Mouse (Mus musculus): Measurements from ENCODE around the gene Xpo5.
A peak's percentile ranks its signal among the peaks of the same experiment; 100 is the strongest.

The Xpo5 gene

GRCm38 (mm10) chr17:46203078-46203477 is 496 bp downstream of the Xpo5 start:
- DNase-seq, result no peak

DNA sequence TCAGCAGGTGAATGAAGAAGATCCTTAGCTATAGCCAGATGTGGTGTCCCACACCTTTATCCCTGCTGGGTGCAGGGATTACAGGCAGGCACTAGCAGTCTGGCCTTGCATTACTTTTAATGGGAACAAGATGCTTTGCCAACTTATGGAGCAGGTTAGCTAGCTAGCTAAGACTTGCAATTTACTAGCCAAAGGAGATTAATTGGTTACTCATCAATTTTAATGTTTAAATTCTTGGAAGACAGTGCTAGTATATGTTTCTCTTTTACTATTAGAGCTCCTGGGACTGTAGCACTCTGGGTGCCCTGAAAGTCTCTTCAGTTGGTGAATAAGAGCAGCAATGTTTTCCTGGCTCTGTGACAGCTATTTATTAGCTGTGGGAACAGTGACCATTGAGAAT is 4.1 kb downstream of the Xpo5 start:
- no peak for DNase-seq

- no peak for DNase-seq
Measured at GRCm38 (mm10) chr17:46210550-46210949, 8.0 kb downstream of the Xpo5 start.

DNA sequence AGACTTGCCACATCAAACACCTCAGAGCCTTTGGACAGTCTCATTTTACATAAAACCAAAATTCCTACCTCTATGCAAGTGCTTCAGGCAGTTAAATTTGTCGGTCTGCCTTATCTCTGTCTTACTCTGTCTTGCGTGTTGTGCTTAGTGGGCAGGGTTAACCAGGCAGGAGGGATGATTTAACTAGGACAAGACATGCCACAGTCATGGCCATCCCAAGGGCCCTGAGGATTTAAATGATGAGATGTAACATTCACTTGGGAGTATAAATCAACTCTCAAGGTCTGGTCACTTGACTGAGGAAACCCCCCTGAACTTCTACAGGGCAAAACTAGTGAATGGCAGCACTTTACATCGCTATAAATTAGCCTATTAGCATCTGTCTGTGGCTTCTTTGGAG is 19.0 kb downstream of the Xpo5 start:
- DNase-seq, result no peak

GRCm38 (mm10) chr17:46227576-46227975 is 25.0 kb downstream of the Xpo5 start:
- no peak for DNase-seq

DNA sequence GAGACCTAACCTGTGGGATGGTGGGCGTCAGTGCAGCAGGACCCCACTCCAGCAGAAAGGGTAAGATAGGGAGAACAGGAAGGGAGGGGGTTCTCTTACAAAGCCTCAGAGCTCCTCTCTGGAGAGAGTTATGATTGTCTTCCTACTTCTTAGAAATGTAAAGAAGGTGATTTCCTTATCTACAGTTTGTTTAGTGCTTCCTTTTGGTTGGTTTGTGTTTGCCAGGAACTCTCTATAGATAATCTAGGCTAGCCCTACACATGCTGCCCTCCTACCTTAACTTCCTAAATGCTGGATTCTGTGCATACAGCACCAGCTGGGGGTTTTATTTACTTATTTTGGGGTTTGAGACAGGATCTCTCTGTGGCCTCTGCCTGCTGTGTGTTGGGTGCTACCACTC is 33.5 kb downstream of the Xpo5 start:
- no peak for DNase-seq

DNA sequence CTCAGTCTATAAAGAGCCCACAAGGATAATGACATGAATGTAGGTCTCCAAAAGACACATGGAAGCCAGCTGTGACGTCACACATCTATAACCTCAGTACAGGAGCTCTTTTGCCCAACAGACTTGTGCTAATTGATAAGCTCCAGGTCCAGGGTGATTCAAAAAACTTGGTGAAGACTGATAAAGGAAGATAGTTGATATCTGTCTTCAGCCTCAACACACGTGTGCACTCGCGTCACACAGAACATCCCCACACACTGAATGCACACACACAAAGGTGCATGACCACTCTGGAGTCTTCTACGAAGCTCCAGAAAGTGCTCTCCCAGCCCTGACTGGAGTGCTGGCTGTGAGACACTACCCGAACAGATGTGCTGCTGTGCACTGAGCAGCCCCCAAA is 34.5 kb downstream of the Xpo5 start:
- DNase-seq, result no peak

GRCm38 (mm10) chr17:46237480-46237879 is 34.9 kb downstream of the Xpo5 start:
- DNase-seq, result no peak

GRCm38 (mm10) chr17:46239516-46240114 is 37.0 kb downstream of the Xpo5 start:
- no peak for DNase-seq

DNA sequence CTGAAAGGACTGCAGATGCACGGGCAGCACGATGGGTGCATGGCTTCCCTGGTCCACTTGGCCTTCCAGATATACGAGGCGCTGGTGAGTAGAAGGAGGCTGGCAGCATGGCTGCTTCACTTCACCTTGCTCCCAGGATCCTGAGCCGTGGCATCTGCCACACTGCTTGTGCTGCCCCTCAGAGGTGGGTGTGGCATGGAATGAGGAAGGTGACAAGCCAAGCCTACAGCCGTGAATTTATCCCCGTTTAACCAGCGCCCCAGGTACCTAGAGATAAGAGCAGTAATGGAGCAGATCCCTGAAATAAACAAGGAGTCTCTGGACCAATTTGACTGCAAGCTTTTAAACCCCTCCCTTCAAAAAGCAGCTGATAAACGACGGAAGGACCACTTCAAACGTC is 38.9 kb downstream of the Xpo5 start:
- DNase-seq, result no peak

GRCm38 (mm10) chr17:46242274-46242673 is 39.7 kb downstream of the Xpo5 start:
- DNase-seq, result no peak

- peak; percentile 66 for DNase-seq
Measured at GRCm38 (mm10) chr17:46242993-46243392, 40.4 kb downstream of the Xpo5 start.

DNA sequence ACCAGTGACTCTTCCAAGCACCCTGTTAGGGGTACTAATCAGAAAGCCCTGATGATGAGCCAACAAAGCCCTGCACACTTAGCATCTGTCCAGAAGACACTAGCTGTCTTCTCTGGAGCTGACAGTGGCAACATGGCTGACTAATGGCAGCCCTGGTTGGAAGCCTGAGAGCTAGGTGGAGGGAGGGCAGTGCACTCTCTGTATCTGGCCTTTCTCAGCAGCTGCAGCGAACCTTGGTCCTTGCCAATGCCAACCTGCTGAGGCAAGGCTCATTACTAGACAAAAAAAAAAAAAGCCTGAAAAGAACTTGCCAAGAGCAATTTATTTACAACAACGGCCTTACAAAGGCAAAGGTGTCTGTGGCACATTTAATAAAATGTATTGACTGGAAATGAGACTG is 41.0 kb downstream of the Xpo5 start:
- no peak for DNase-seq

- DNase-seq, result peak; percentile 78
Measured at GRCm38 (mm10) chr17:46244579-46244978, 42.0 kb downstream of the Xpo5 start.

DNA sequence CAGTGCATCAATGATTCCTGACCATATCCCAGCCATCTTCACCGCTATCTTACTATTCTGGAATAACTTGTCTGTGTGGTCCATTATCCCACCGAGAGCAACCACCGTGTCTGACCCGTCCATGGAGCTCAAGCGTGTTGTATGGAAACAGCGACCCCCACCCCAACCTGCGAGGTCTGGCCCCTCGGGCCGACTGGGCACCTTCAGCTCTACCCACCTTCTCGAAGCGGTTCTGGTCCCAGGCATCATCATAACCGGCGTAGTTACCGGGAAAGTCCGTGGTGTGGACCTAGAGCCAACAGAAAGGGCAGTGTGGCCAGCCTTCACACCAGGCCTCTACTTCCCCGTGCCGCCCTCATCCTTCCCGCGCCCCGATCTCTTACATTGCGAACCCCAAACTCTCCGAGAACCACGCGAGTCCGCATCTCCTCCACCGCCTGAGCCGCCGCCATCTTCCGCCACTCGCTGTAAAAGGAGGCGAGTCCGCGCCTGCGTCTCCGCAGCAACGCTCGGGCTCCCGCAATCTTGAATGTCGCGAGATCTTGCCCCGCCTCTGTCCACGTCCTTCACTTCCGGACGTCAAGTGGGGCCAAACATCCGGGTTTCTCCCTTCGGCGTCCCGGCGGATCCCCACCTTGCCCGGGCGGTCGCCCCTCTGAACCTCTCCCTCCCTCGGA is 45.1 kb downstream of the Xpo5 start, which contains the start of the genes Polr1c and Yipf3:
Polr1c (minus strand) TSS at position 543 of the 677 bp plus-strand sequence.
Yipf3 (plus strand) TSS at position 569 of the 677 bp plus-strand sequence.
- DNase-seq, result peak; percentile 98

DNA sequence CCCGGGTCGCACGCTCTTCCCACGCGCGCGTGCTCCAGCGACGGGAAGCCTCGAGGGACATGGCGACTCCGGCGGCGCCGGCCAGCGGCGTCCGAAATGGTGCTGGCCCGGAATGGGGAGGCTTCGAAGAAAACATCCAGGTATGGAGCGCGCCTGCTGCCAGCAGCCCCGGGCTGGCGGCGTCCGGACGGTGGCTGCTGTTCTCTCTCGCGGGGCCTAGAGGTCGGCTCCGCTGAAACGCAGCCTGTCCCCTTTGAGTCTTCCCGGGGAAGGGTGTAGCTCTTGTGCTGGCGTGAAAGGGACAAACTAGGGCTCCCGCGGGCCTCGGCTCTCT is 45.6 kb downstream of the Xpo5 start:
- DNase-seq, result no peak

GRCm38 (mm10) chr17:46251174-46251573 is 48.6 kb downstream of the Xpo5 start:
- no peak for DNase-seq

DNA sequence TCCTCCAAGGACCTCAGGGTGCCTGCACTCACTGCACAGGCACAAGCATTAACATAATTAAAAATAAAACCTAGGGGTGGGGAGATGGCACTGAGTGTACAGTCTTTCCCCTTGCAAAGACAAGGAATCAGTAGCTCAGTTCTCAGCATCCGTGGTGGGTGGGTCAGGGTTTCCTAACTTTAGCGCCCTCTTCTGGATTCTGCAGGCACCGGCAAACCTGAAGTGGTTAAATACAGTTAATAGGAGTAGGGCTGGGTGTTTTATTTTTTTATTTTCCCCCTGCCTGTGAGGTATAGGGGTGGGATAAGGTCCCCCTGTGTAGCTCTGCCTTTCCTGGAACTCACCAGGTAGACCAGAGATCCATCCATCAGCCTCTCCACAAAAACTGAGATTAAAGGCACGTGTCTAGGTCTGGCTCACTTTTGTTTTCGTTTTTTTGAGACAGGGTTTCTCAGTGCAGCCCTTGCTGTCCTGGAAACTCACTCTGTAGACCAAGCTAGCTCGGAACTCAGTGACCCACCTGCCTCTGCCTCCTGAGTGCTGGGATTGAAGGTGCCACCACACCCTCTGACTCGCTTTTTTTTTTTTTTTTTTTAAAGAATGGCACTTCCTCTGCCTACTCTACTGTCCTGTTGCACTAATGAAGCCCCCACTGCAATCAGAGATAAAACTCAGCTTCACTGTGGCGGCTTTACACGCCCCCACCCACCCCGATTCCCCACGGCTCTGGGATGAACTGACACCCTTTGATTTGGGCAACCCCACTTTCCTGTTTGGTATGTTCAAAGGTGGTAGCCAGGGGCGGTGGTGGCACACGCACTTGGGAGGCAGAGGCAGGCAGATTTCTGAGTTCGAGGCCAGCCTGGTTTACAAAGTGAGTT is 50.2 kb downstream of the Xpo5 start:
- peak; percentile 75 for DNase-seq

DNA sequence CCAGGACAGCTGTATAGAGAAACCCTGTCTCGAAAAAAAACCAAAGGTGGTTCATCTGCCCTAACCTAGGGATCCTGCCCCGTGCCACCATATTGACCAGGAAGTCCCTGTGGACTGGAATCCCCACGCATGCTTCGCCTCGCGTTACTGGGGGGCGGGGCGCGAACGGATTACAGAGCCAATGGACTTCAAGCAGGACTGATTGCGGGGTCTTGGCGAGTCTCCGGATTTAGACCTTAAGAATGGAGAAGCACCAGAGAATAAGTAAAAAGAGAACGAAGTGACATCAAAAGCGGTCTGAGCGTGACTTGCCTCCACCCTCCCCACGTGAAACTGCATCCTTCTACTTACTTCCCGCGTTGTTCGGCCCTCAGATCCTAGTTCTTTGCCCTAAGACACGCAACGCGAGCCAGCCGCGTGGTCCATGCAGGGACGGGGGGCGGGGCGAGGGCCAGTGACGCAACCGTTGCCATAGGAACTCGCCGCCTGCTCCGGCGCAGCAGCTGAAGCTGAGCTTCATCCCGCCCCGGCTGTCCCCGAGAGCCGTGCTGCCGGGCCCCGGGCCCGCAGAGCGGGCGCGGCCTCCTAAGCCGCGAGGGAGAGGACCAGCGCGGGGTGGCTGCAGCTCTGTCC is 51.0 kb downstream of the Xpo5 start, which contains the start of gene Lrrc73:
Lrrc73 (plus strand) TSS at position 80 of the 633 bp plus-strand sequence.
- peak; percentile 94 for DNase-seq

GRCm38 (mm10) chr17:46254106-46254505 is 51.5 kb downstream of the Xpo5 start:
- no peak for DNase-seq

DNA sequence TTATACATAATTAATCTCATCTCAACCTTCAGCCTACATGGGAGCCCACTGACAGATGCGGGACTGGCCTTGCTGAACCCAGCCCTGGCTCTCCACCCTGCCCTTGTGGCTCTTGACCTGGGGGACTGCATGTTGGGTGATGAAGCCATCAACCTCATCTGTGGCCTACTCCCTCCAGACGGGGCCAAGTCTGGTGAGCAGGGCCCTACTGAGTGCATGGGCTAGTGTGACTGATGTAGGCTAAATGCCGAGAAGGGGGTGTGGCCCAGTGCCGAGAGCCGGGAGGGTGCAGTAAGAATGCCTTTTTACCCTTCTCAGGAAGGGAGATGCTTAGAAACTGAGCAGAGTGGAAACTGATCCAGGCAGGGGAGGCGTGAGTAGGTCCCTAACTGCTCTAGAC is 52.6 kb downstream of the Xpo5 start:
- DNase-seq, result no peak

GRCm38 (mm10) chr17:46258279-46259053 is 55.9 kb downstream of the Xpo5 start:
- DNase-seq, result no peak
